Mouse (Mus musculus): ENCODE results near the gene Pfkm. TPM values are rescaled to one million over a fixed set of nuclear protein-coding genes. Genes with fewer than 3 reads are reported as not detected.
A peak's percentile ranks its signal among the peaks of the same experiment; 100 is the strongest.

Gene Pfkm
- polyA plus RNA-seq, 1 experiment from 2014 or later: 39.8 TPM

GRCm38 (mm10) chr15:98131942-98132655 lies 39.7 kb downstream of the Pfkm start:
- Histone ChIP-seq H3K36me3 (replicated peaks) (peaks cover 100% of the 10 kb centered on the region), H3K9me3 (no peaks in the 10 kb centered on the region)

GRCm38 (mm10) chr15:98133471-98133870 lies 41.1 kb downstream of the Pfkm start:
- Histone ChIP-seq H3K4me1 (peaks cover 11% of the 10 kb centered on the region), H3K9me3 (no peaks in the 10 kb centered on the region), H3K4me3 (no peak overlapping the region), H3K27me3 (replicated peaks; ENCODE audit: low read depth, poor library complexity, severe bottlenecking) (no peaks in the 10 kb centered on the region), H3K27ac (replicated peaks) (no peak overlapping the region), H3K36me3 (replicated peaks) (peaks cover 98% of the 10 kb centered on the region)
- DNase-seq (ENCODE audit: low spot score): no peak
- WGBS: 86% methylated on average over 3 of the region's 3 CpGs

More at GRCm38 (mm10) chr15:98131942-98132655, 39.7 kb downstream of the Pfkm start:
- Histone ChIP-seq H3K4me3 (no peak overlapping the region), H3K4me1 (peaks cover 14% of the 10 kb centered on the region), H3K27ac (replicated peaks) (no peak overlapping the region), H3K27me3 (replicated peaks; ENCODE audit: low read depth, poor library complexity, severe bottlenecking) (no peaks in the 10 kb centered on the region)
- 87% methylated on average over 15 of the region's 15 CpGs for WGBS
- no peak for DNase-seq (ENCODE audit: low spot score)

GRCm38 (mm10) chr15:98134034-98134433 lies 41.6 kb downstream of the Pfkm start:
- H3K36me3 ChIP-seq (replicated peaks): peaks cover 98% of the 10 kb centered on the region
- no peaks in the 10 kb centered on the region for H3K27me3 ChIP-seq (replicated peaks; ENCODE audit: low read depth, poor library complexity, severe bottlenecking)
- no peak overlapping the region for H3K27ac ChIP-seq (replicated peaks)
- H3K9me3 ChIP-seq: no peaks in the 10 kb centered on the region
- WGBS: 92% methylated on average over 4 of the region's 4 CpGs
- DNase-seq (ENCODE audit: low spot score): no peak
- peaks cover 6% of the 10 kb centered on the region for H3K4me1 ChIP-seq
- H3K4me3 ChIP-seq: no peak overlapping the region

GRCm38 (mm10) chr15:98134666-98135065 lies 42.3 kb downstream of the Pfkm start:
- WGBS: 85% methylated on average over 3 of the region's 3 CpGs
- Histone ChIP-seq H3K36me3 (replicated peaks) (peaks cover 98% of the 10 kb centered on the region), H3K4me3 (no peak overlapping the region), H3K27ac (replicated peaks) (no peak overlapping the region), H3K4me1 (no peaks in the 10 kb centered on the region), H3K9me3 (no peaks in the 10 kb centered on the region), H3K27me3 (replicated peaks; ENCODE audit: low read depth, poor library complexity, severe bottlenecking) (no peaks in the 10 kb centered on the region)
- DNase-seq (ENCODE audit: low spot score): no peak

- no peaks in the 10 kb centered on the region for H3K27me3 ChIP-seq (replicated peaks; ENCODE audit: low read depth, poor library complexity, severe bottlenecking)
- no peak for DNase-seq (ENCODE audit: low spot score)
- 93% methylated on average over 13 of the region's 13 CpGs for WGBS
- H3K27ac ChIP-seq (replicated peaks): no peak overlapping the region
- H3K36me3 ChIP-seq (replicated peaks): peaks cover 98% of the 10 kb centered on the region
- H3K9me3 ChIP-seq: no peaks in the 10 kb centered on the region
- H3K4me1 ChIP-seq: no peaks in the 10 kb centered on the region
- H3K4me3 ChIP-seq: no peak overlapping the region
Observed at GRCm38 (mm10) chr15:98135671-98136070, 43.3 kb downstream of the Pfkm start.

- Histone ChIP-seq H3K4me1 (no peaks in the 10 kb centered on the region), H3K4me3 (no peak overlapping the region), H3K36me3 (replicated peaks) (peaks cover 97% of the 10 kb centered on the region), H3K27me3 (replicated peaks; ENCODE audit: low read depth, poor library complexity, severe bottlenecking) (no peaks in the 10 kb centered on the region), H3K27ac (replicated peaks) (no peak overlapping the region), H3K9me3 (no peaks in the 10 kb centered on the region)
- DNase-seq (ENCODE audit: low spot score): no peak
- 93% methylated on average over 9 of the region's 9 CpGs for WGBS
Observed at GRCm38 (mm10) chr15:98136871-98137270, 44.5 kb downstream of the Pfkm start.

GRCm38 (mm10) chr15:98139763-98140162 lies 47.4 kb downstream of the Pfkm start:
- Histone ChIP-seq H3K9me3 (no peaks in the 10 kb centered on the region), H3K27ac (replicated peaks) (no peak overlapping the region), H3K27me3 (replicated peaks; ENCODE audit: low read depth, poor library complexity, severe bottlenecking) (no peaks in the 10 kb centered on the region), H3K4me3 (no peak overlapping the region), H3K36me3 (replicated peaks) (peaks cover 76% of the 10 kb centered on the region), H3K4me1 (peaks cover 7% of the 10 kb centered on the region)
- WGBS: 89% methylated on average over 7 of the region's 7 CpGs
- no peak for DNase-seq (ENCODE audit: low spot score)

GRCm38 (mm10) chr15:98140809-98141208 lies 48.4 kb downstream of the Pfkm start:
- no peak overlapping the region for H3K27ac ChIP-seq (replicated peaks)
- peaks cover 14% of the 10 kb centered on the region for H3K4me1 ChIP-seq
- H3K27me3 ChIP-seq (replicated peaks; ENCODE audit: low read depth, poor library complexity, severe bottlenecking): no peaks in the 10 kb centered on the region
- H3K9me3 ChIP-seq: no peaks in the 10 kb centered on the region
- H3K36me3 ChIP-seq (replicated peaks): peaks cover 66% of the 10 kb centered on the region
- DNase-seq (ENCODE audit: low spot score): no peak
- no peak overlapping the region for H3K4me3 ChIP-seq
- WGBS: 89% methylated on average over 5 of the region's 5 CpGs

- DNase-seq (ENCODE audit: low spot score): no peak
- H3K36me3 ChIP-seq (replicated peaks): peaks cover 49% of the 10 kb centered on the region
- H3K9me3 ChIP-seq: no peaks in the 10 kb centered on the region
- H3K4me3 ChIP-seq: no peak overlapping the region
- no peaks in the 10 kb centered on the region for H3K27me3 ChIP-seq (replicated peaks; ENCODE audit: low read depth, poor library complexity, severe bottlenecking)
- 83% methylated on average over 10 of the region's 10 CpGs for WGBS
- peaks cover 18% of the 10 kb centered on the region for H3K4me1 ChIP-seq
- no peak overlapping the region for H3K27ac ChIP-seq (replicated peaks)
Observed at GRCm38 (mm10) chr15:98142515-98142914, 50.1 kb downstream of the Pfkm start.

- H3K4me3 ChIP-seq: peak overlapping the region; percentile 95
- peaks cover 26% of the 10 kb centered on the region for H3K36me3 ChIP-seq (replicated peaks)
- under 1% methylated on average over 36 of the region's 36 CpGs for WGBS
- peaks cover 18% of the 10 kb centered on the region for H3K4me1 ChIP-seq
- H3K27ac ChIP-seq (replicated peaks): peak overlapping the region; percentile 93
- no peaks in the 10 kb centered on the region for H3K27me3 ChIP-seq (replicated peaks; ENCODE audit: low read depth, poor library complexity, severe bottlenecking)
- DNase-seq (ENCODE audit: low spot score): peak; percentile 57
- no peaks in the 10 kb centered on the region for H3K9me3 ChIP-seq
Observed at GRCm38 (mm10) chr15:98144861-98145507, 52.6 kb downstream of the Pfkm start.

GRCm38 (mm10) chr15:98145559-98146181 lies 53.3 kb downstream of the Pfkm start:
- no peaks in the 10 kb centered on the region for H3K9me3 ChIP-seq
- H3K27ac ChIP-seq (replicated peaks): peak overlapping the region; percentile 93
- peaks cover 19% of the 10 kb centered on the region for H3K36me3 ChIP-seq (replicated peaks)
- H3K4me3 ChIP-seq: peak overlapping the region; percentile 95
- H3K27me3 ChIP-seq (replicated peaks; ENCODE audit: low read depth, poor library complexity, severe bottlenecking): no peaks in the 10 kb centered on the region
- DNase-seq (ENCODE audit: low spot score): peak; percentile 95
- H3K4me1 ChIP-seq: peaks cover 18% of the 10 kb centered on the region
- 1% methylated on average over 38 of the region's 38 CpGs for WGBS

- Histone ChIP-seq H3K27ac (replicated peaks) (no peak overlapping the region; the same call in 1 of the 2 replicates), H3K27me3 (replicated peaks; ENCODE audit: low read depth, poor library complexity, severe bottlenecking) (no peaks in the 10 kb centered on the region), H3K36me3 (replicated peaks) (no peaks in the 10 kb centered on the region), H3K9me3 (no peaks in the 10 kb centered on the region), H3K4me3 (no peak overlapping the region), H3K4me1 (peaks cover 24% of the 10 kb centered on the region)
- no peak for DNase-seq (ENCODE audit: low spot score)
- WGBS: 78% methylated on average over 3 of the region's 3 CpGs
Observed at GRCm38 (mm10) chr15:98148356-98148755, 56.0 kb downstream of the Pfkm start.
